Mouse (Mus musculus) hindbrain, embryonic 11.5 days (tissue): ENCODE measurements around the gene Gm10717. TPM values are rescaled to one million over a fixed set of nuclear protein-coding genes. Genes with fewer than 3 reads are reported as not detected.
"Not testable (repeated sequence)": the region's sequence is repeated elsewhere in the genome, so short reads cannot be mapped to it uniquely, and the experiment has no call there.

ENCODE experiments used
- ATAC-seq: fragments of 200-750 bp; cut with Nextera tagmentation; 2 replicates; pipeline ENCODE4 v1.8.0; 2017; ENCODE audit warnings: mild to moderate bottlenecking, moderate TSS enrichment, moderate library complexity; ENCODE audit not compliant: low FRiP score
- DNase-seq: peaks from one replicate; pipeline ENCODE4 v3.0.0-alpha.2; 2015; ENCODE audit warnings: low spot score
- H3K27ac ChIP-seq: fragments of 300-500 bp; sonication (generic); 2 replicates; pipeline ENCODE4 v1.5.1; 2014; ENCODE audit warnings: mild to moderate bottlenecking, low read depth, low read length
- H3K27me3 ChIP-seq: fragments of 300-500 bp; sonication (generic); 2 replicates; pipeline ENCODE4 v1.6.1; 2014; ENCODE audit warnings: mild to moderate bottlenecking, low read length, moderate library complexity, mixed read lengths; ENCODE audit not compliant: control insufficient read depth, insufficient read depth
- H3K36me3 ChIP-seq: fragments of 300-500 bp; sonication (generic); 2 replicates; pipeline ENCODE4 v1.6.1; 2014; ENCODE audit warnings: mild to moderate bottlenecking, low read length, moderate library complexity, mixed read lengths; ENCODE audit not compliant: control insufficient read depth, insufficient read depth
- H3K4me1 ChIP-seq: fragments of 300-500 bp; sonication (generic); replicated peaks from 2 replicates; pipeline ENCODE4 v1.6.1; 2014; ENCODE audit warnings: low read length, mixed read lengths; ENCODE audit not compliant: control insufficient read depth, insufficient read depth
- H3K4me2 ChIP-seq: fragments of 300-500 bp; sonication (generic); replicated peaks from 2 replicates; pipeline ENCODE4 v1.6.1; 2014; ENCODE audit warnings: mild to moderate bottlenecking, low read depth, low read length
- H3K4me3 ChIP-seq: fragments of 300-500 bp; sonication (generic); 2 replicates; pipeline ENCODE4 v1.5.1; 2014; ENCODE audit warnings: low read depth, low read length
- H3K9ac ChIP-seq: fragments of 300-500 bp; sonication (generic); 2 replicates; pipeline ENCODE4 v1.6.1; 2014; ENCODE audit warnings: low read depth, low read length
- H3K9me3 ChIP-seq: fragments of 300-500 bp; sonication (generic); 2 replicates; pipeline ENCODE4 v1.6.1; 2016; ENCODE audit warnings: low read length; ENCODE audit not compliant: control insufficient read depth
- WGBS: fragments of 180-500 bp; shearing (Covaris S2); extraction: QIAGEN DNeasy Blood & Tissue Kit; methylation state at CpG from one replicate; pipeline ENCODE4 v1.1.7; 2014; 5-methylcytosine and 5-hydroxymethylcytosine counted together
- polyA plus RNA-seq: library from polyadenylated mRNA; unstranded; fragments of >200 nt; fragmentation: Nextera tagmentation; extraction: Ambion mirVana; gene quantifications from 2 replicates; pipeline ENCODE4 v1.2.1, GENCODE M21; 2014

The Gm10717 gene
- polyA plus RNA-seq, 1 experiment from 2014 or later: 1.1 TPM

GRCm38 (mm10) chr9:3030677-3031318, 5.6 kb downstream of the Gm10717 start:
- ATAC-seq: peak; percentile 52; the same call in 1 of the 2 replicates
- WGBS: 64% methylated on average over 2 of the region's 10 CpGs
- H3K27ac ChIP-seq, H3K27me3 ChIP-seq, H3K36me3 ChIP-seq, H3K4me3 ChIP-seq, H3K9me3 ChIP-seq, H3K4me2 ChIP-seq, H3K4me1 ChIP-seq, H3K9ac ChIP-seq: not testable (repeated sequence)
- DNase-seq: peak; percentile 96

- not testable (repeated sequence) for H3K9ac ChIP-seq, H3K9me3 ChIP-seq, ATAC-seq, H3K4me3 ChIP-seq, H3K27ac ChIP-seq, H3K27me3 ChIP-seq, H3K4me1 ChIP-seq, DNase-seq, H3K36me3 ChIP-seq, H3K4me2 ChIP-seq
- WGBS: no CpG with 5 or more reads among the region's 8 CpGs
Measured at GRCm38 (mm10) chr9:3034299-3034698, 9.1 kb downstream of the Gm10717 start, which contains the start of gene Gm17535. Gm17535 (plus strand) TSS chr9:3034599.

GRCm38 (mm10) chr9:3036577-3036976, 11.4 kb downstream of the Gm10717 start, which contains the start of gene Gm10715:
Gm10715 (plus strand) TSS chr9:3036877.
- not testable (repeated sequence) for H3K9ac ChIP-seq, H3K4me2 ChIP-seq, H3K27ac ChIP-seq, H3K27me3 ChIP-seq, H3K4me3 ChIP-seq, H3K9me3 ChIP-seq, H3K4me1 ChIP-seq, H3K36me3 ChIP-seq, ATAC-seq, DNase-seq
- WGBS: 76% methylated on average over 6 of the region's 8 CpGs

GRCm38 (mm10) chr9:3038161-3038560, 12.9 kb downstream of the Gm10717 start:
- not testable (repeated sequence) for H3K9ac ChIP-seq, ATAC-seq, H3K4me1 ChIP-seq, H3K4me3 ChIP-seq, H3K36me3 ChIP-seq, H3K27me3 ChIP-seq, H3K27ac ChIP-seq, H3K9me3 ChIP-seq, H3K4me2 ChIP-seq
- DNase-seq: peak; percentile 19
- WGBS: 65% methylated on average over 4 of the region's 4 CpGs

Other genes with a start within 250 kb of the Gm10717 start
- gene Gm10722, start 24.5 kb upstream of the Gm10717 start, polyA plus RNA-seq: not detected in 2 replicates
- gene Gm11168, start 22.1 kb upstream of the Gm10717 start, polyA plus RNA-seq: not detected in 2 replicates
- not detected in 2 replicates for gene Gm10721, start 12.3 kb upstream of the Gm10717 start, polyA plus RNA-seq
- gene Gm10720, start 9.8 kb upstream of the Gm10717 start, polyA plus RNA-seq: not detected in 2 replicates
- not detected in 2 replicates for gene Gm10719, start 8.0 kb upstream of the Gm10717 start, polyA plus RNA-seq
- 0.75 and 1.2 TPM in 2 replicates for gene Gm10718, start 1.9 kb upstream of the Gm10717 start, polyA plus RNA-seq
- not detected in 2 replicates for gene Gm17535, start 9.2 kb downstream of the Gm10717 start, polyA plus RNA-seq
- gene Gm10715, start 11.5 kb downstream of the Gm10717 start, polyA plus RNA-seq: not detected in 2 replicates